Mouse (Mus musculus) E14TG2a.4 (cell line): ENCODE measurements around the gene Neurl1a.

ENCODE experiments used
- CTCF ChIP-seq: conservative IDR thresholded peaks from 2 replicates; pipeline ENCODE4 v1.5.1; 2014; ENCODE audit warnings: low read length
- NANOG ChIP-seq: IDR thresholded peaks from 2 replicates; pipeline ENCODE4 v1.6.1; 2014; ENCODE audit warnings: borderline replicate concordance, low read length, mixed read lengths
- POU5F1 ChIP-seq: IDR thresholded peaks from 2 replicates; pipeline ENCODE4 v1.6.1; 2014; ENCODE audit warnings: low read length, borderline replicate concordance

DNA sequence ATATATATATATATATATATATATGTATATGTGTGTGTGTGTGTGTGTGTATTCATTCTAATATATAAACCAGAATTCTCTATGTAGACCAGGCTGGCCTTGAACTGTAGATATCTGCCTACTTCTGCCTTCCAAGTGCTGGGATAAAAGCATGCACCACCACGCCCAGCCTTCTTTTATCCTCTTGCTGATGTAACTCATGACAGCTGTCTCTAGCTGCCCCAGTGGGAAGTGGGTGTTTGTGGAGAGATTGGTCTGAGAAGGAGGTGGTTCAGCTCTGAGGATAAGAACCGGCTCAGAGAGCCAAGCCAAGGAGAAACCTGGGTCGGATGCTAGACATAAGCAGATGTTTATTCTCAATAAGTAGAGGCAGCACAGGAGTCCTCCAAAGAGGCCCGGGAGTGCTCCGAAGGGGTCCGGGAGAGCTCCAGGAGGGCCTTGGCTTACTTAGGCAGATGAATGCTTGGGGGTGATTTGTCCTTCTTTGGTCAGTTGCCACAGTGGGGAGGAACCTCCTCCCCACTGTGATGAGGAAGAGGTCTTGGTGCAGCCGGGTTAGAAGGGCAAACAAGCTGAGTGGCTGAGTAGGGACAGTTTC, 10.9 kb upstream of the Neurl1a start:
- no peak for TF ChIP-seq CTCF
- no peak for TF ChIP-seq POU5F1
- TF ChIP-seq NANOG: no peak
